Mouse (Mus musculus) limb, embryonic 14.5 days (tissue): ENCODE measurements around the gene Olfr732. TPM values are rescaled to one million over a fixed set of nuclear protein-coding genes. Genes with fewer than 3 reads are reported as not detected.

ENCODE experiments used
- ATAC-seq: fragments of 200-750 bp; cut with Nextera tagmentation; 2 replicates; pipeline ENCODE4 v1.8.0; 2017; ENCODE audit warnings: low read depth, moderate number of reproducible peaks, moderate TSS enrichment; ENCODE audit not compliant: low FRiP score
- DNase-seq: peaks from one replicate; pipeline ENCODE4 v3.0.0-alpha.2; 2015; ENCODE audit warnings: low spot score
- H3K27ac ChIP-seq: fragments of 300-500 bp; sonication (generic); replicated peaks from 2 replicates; pipeline ENCODE4 v1.5.1; 2014; ENCODE audit warnings: low read depth, mild to moderate bottlenecking, low read length, moderate library complexity, mixed read lengths
- H3K27me3 ChIP-seq: fragments of 300-500 bp; sonication (generic); 2 replicates; pipeline ENCODE4 v1.6.1; 2014; ENCODE audit warnings: low read length, mixed read lengths; ENCODE audit not compliant: control insufficient read depth, insufficient read depth
- H3K36me3 ChIP-seq: fragments of 300-500 bp; sonication (generic); 2 replicates; pipeline ENCODE4 v1.6.1; 2014; ENCODE audit warnings: mild to moderate bottlenecking, low read length, moderate library complexity, mixed read lengths; ENCODE audit not compliant: control insufficient read depth, insufficient read depth
- H3K4me1 ChIP-seq: fragments of 300-500 bp; sonication (generic); 2 replicates; pipeline ENCODE4 v1.6.1; 2014; ENCODE audit warnings: antibody characterized with exemption, low read length, mixed read lengths; ENCODE audit not compliant: control insufficient read depth, insufficient read depth
- H3K4me2 ChIP-seq: fragments of 300-500 bp; sonication (generic); replicated peaks from 2 replicates; pipeline ENCODE4 v1.6.1; 2014; ENCODE audit warnings: low read depth, mild to moderate bottlenecking, low read length, moderate library complexity; ENCODE audit not compliant: severe bottlenecking
- H3K4me3 ChIP-seq: fragments of 300-500 bp; sonication (generic); replicated peaks from 2 replicates; pipeline ENCODE4 v1.5.1; 2014; ENCODE audit warnings: low read length
- H3K9ac ChIP-seq: fragments of 300-500 bp; sonication (generic); 2 replicates; pipeline ENCODE4 v1.6.1; 2014; ENCODE audit warnings: mild to moderate bottlenecking, low read depth, low read length, moderate library complexity; ENCODE audit not compliant: severe bottlenecking
- H3K9me3 ChIP-seq: fragments of 300-500 bp; sonication (generic); 2 replicates; pipeline ENCODE4 v1.6.1; 2016; ENCODE audit warnings: low read length; ENCODE audit not compliant: control insufficient read depth
- POLR2A ChIP-seq: fragments of 200-500 bp; IDR thresholded peaks from 2 replicates; pipeline ENCODE4 v1.8.0; 2012; ENCODE audit warnings: inconsistent platforms, mild to moderate bottlenecking, moderate library complexity, borderline replicate concordance; ENCODE audit not compliant: insufficient read depth, insufficient read length; ENCODE audit errors: extremely low read depth
- WGBS: fragments of 180-500 bp; shearing (Covaris S2); extraction: QIAGEN DNeasy Blood & Tissue Kit; methylation state at CpG from one replicate; pipeline ENCODE4 v1.1.7; 2014; 5-methylcytosine and 5-hydroxymethylcytosine counted together
- polyA plus RNA-seq, 2 experiments: library from polyadenylated mRNA; depleted of rRNA in 1 of 2; stranded (reverse) in 1 of 2; unstranded in 1 of 2; fragments of >200 nt; fragmentation: Nextera tagmentation in 1 of 2; extraction: Ambion mirVana in 1 of 2; gene quantifications; 2 replicates each; pipeline versions ENCODE4 v1.2.1 to v1.2.3; 2012 to 2014

The Olfr732 gene
- not detected in 2 replicates for polyA plus RNA-seq (2012; rRNA removed)
- not detected in 2 replicates for polyA plus RNA-seq (2014; fragmentation: Nextera tagmentation; extraction: Ambion mirVana)

GRCm38 (mm10) chr14:50284106-50284505 lies at the start of gene Olfr732:
Gene Olfr732 (minus strand): TSS chr14:50284206.
- no peak within 1 kb of the TSS for H3K4me2 ChIP-seq
- ATAC-seq (no peak), DNase-seq (no peak)
- H3K27ac ChIP-seq, result no peak within 1 kb of the TSS
- H3K9ac ChIP-seq, result no peak within 1 kb of the TSS
- no peaks in the 10 kb centered on the region for H3K9me3 ChIP-seq
- no peak for TF ChIP-seq POLR2A
- H3K4me3 ChIP-seq, result no peak within 1 kb of the TSS
- no peaks in the 10 kb centered on the region for H3K27me3 ChIP-seq
- no peaks in the 10 kb centered on the region for H3K4me1 ChIP-seq
- WGBS, result 85% methylated on average over 1 of the region's 1 CpGs
- no peaks in the 10 kb centered on the region for H3K36me3 ChIP-seq

- H3K4me1 ChIP-seq, result no peaks in the 10 kb centered on the region
- no peak for ATAC-seq
- DNase-seq, result no peak
- H3K4me3 ChIP-seq, result no peak within 1 kb of the TSS
- TF ChIP-seq POLR2A, result no peak
- no peak within 1 kb of the TSS for H3K27ac ChIP-seq
- H3K9me3 ChIP-seq, result no peaks in the 10 kb centered on the region
- H3K27me3 ChIP-seq, result no peaks in the 10 kb centered on the region
- no peaks in the 10 kb centered on the region for H3K36me3 ChIP-seq
- 73% methylated on average over 1 of the region's 1 CpGs for WGBS
- no peak within 1 kb of the TSS for H3K9ac ChIP-seq
- H3K4me2 ChIP-seq, result no peak within 1 kb of the TSS
Measured at GRCm38 (mm10) chr14:50326661-50327060, 42.7 kb upstream of the Olfr732 start, which contains the start of gene Olfr734. Gene Olfr734 (minus strand): TSS chr14:50326761.

DNA sequence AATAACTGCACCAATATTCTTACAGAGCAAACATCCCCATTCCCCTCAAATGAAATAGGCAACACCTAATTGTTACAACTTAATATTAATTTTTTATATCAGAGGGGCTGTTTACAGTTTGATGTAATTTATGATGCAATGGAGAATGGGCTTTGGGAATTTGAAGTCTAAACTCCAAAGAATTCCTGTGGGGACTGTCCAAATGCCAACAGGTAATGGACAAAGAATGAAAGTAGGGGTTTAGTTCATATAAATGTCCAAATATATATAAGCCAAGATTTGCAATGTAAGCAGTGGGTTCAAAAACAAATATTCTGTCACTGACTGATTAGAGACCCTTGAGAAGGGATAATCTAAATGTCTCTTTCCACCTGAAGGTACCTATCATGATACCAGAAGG lies 17.4 kb upstream of the Olfr732 start, which contains the start of gene Olfr733:
TSS of gene Olfr733 (minus strand) at position 101 of the 400 bp plus-strand sequence.
- Histone ChIP-seq H3K4me3 (no peak within 1 kb of the TSS), H3K27ac (no peak within 1 kb of the TSS), H3K36me3 (no peaks in the 10 kb centered on the region), H3K27me3 (no peaks in the 10 kb centered on the region), H3K9me3 (no peaks in the 10 kb centered on the region), H3K4me2 (no peak within 1 kb of the TSS), H3K9ac (no peak within 1 kb of the TSS), H3K4me1 (no peaks in the 10 kb centered on the region)
- DNase-seq (no peak), ATAC-seq (no peak)
- no peak for TF ChIP-seq POLR2A

DNA sequence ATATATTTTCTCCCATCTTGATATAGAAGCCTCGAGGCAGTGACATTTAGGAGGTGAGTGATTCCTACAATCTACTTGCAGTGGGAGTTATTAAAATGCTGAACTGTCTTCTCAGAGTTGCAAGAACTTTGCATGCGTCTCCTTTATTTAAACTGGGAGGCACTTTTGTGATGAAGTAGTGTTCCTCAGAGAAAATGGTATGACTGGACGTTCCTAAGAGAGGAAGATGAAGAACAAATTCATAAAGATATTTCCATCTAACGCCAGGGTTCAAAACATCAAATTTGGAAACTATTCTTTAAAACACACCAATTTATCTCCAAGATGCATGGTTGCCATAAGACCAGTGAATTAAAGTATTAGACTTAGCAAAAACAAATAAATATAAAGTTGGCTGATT lies 42.2 kb downstream of the Olfr732 start, which contains the start of gene Olfr731:
TSS of gene Olfr731 (minus strand) at position 101 of the 400 bp plus-strand sequence.
- no peaks in the 10 kb centered on the region for H3K36me3 ChIP-seq
- DNase-seq, result no peak
- H3K9me3 ChIP-seq, result no peaks in the 10 kb centered on the region
- H3K27ac ChIP-seq, result no peak within 1 kb of the TSS
- no peak within 1 kb of the TSS for H3K4me3 ChIP-seq
- H3K27me3 ChIP-seq, result no peaks in the 10 kb centered on the region
- TF ChIP-seq POLR2A, result no peak
- ATAC-seq, result no peak
- H3K4me2 ChIP-seq, result no peak within 1 kb of the TSS
- H3K4me1 ChIP-seq, result no peaks in the 10 kb centered on the region
- no peak within 1 kb of the TSS for H3K9ac ChIP-seq
- 77% methylated on average over 4 of the region's 4 CpGs for WGBS

Other genes starting within 250 kb of the Olfr732 start
- gene Olfr725, start 243.8 kb downstream of the Olfr732 start, polyA plus RNA-seq (2012; rRNA removed), result not detected in 2 replicates
- not detected in 2 replicates for gene Olfr725, start 243.8 kb downstream of the Olfr732 start, polyA plus RNA-seq (2014; fragmentation: Nextera tagmentation; extraction: Ambion mirVana)
- not detected in 2 replicates for gene Olfr726, start 193.3 kb downstream of the Olfr732 start, polyA plus RNA-seq (2012; rRNA removed)
- gene Olfr726, start 193.3 kb downstream of the Olfr732 start, polyA plus RNA-seq (2014; fragmentation: Nextera tagmentation; extraction: Ambion mirVana), result not detected in 2 replicates
- not detected in 2 replicates for gene Olfr727, start 161.0 kb downstream of the Olfr732 start, polyA plus RNA-seq (2012; rRNA removed)
- gene Olfr727, start 161.0 kb downstream of the Olfr732 start, polyA plus RNA-seq (2014; fragmentation: Nextera tagmentation; extraction: Ambion mirVana), result not detected in 2 replicates
- gene Olfr728, start 141.5 kb downstream of the Olfr732 start, polyA plus RNA-seq (2012; rRNA removed), result not detected in 2 replicates
- gene Olfr728, start 141.5 kb downstream of the Olfr732 start, polyA plus RNA-seq (2014; fragmentation: Nextera tagmentation; extraction: Ambion mirVana), result not detected in 2 replicates
- not detected in 2 replicates for gene Olfr729, start 131.3 kb downstream of the Olfr732 start, polyA plus RNA-seq (2012; rRNA removed)
- not detected in 2 replicates for gene Olfr729, start 131.3 kb downstream of the Olfr732 start, polyA plus RNA-seq (2014; fragmentation: Nextera tagmentation; extraction: Ambion mirVana)
- not detected in 2 replicates for gene Olfr730, start 96.0 kb downstream of the Olfr732 start, polyA plus RNA-seq (2012; rRNA removed)
- gene Olfr730, start 96.0 kb downstream of the Olfr732 start, polyA plus RNA-seq (2014; fragmentation: Nextera tagmentation; extraction: Ambion mirVana), result not detected in 2 replicates
- gene Olfr731, start 42.3 kb downstream of the Olfr732 start, polyA plus RNA-seq (2012; rRNA removed), result not detected in 2 replicates
- gene Olfr731, start 42.3 kb downstream of the Olfr732 start, polyA plus RNA-seq (2014; fragmentation: Nextera tagmentation; extraction: Ambion mirVana), result not detected in 2 replicates
- 0.12 TPM in 1 of 2 replicates, not detected in the other for gene Olfr733, start 17.3 kb upstream of the Olfr732 start, polyA plus RNA-seq (2012; rRNA removed)
- gene Olfr733, start 17.3 kb upstream of the Olfr732 start, polyA plus RNA-seq (2014; fragmentation: Nextera tagmentation; extraction: Ambion mirVana), result not detected in 2 replicates
- gene Olfr734, start 42.6 kb upstream of the Olfr732 start, polyA plus RNA-seq (2012; rRNA removed), result not detected in 2 replicates
- not detected in 2 replicates for gene Olfr734, start 42.6 kb upstream of the Olfr732 start, polyA plus RNA-seq (2014; fragmentation: Nextera tagmentation; extraction: Ambion mirVana)
- not detected in 2 replicates for gene Olfr735, start 64.7 kb upstream of the Olfr732 start, polyA plus RNA-seq (2012; rRNA removed)
- gene Olfr735, start 64.7 kb upstream of the Olfr732 start, polyA plus RNA-seq (2014; fragmentation: Nextera tagmentation; extraction: Ambion mirVana), result not detected in 2 replicates
- 0.04 TPM in 2 replicates for gene Tlr11, start 73.7 kb upstream of the Olfr732 start, polyA plus RNA-seq (2012; rRNA removed)
- not detected in 2 replicates for gene Tlr11, start 73.7 kb upstream of the Olfr732 start, polyA plus RNA-seq (2014; fragmentation: Nextera tagmentation; extraction: Ambion mirVana)
- not detected in 2 replicates for gene Olfr736, start 97.0 kb upstream of the Olfr732 start, polyA plus RNA-seq (2012; rRNA removed)
- gene Olfr736, start 97.0 kb upstream of the Olfr732 start, polyA plus RNA-seq (2014; fragmentation: Nextera tagmentation; extraction: Ambion mirVana), result not detected in 2 replicates
- not detected in 2 replicates for gene Olfr738, start 123.4 kb upstream of the Olfr732 start, polyA plus RNA-seq (2012; rRNA removed)
- gene Olfr738, start 123.4 kb upstream of the Olfr732 start, polyA plus RNA-seq (2014; fragmentation: Nextera tagmentation; extraction: Ambion mirVana), result not detected in 2 replicates
- not detected in 2 replicates for gene Olfr739, start 134.4 kb upstream of the Olfr732 start, polyA plus RNA-seq (2012; rRNA removed)
- gene Olfr739, start 134.4 kb upstream of the Olfr732 start, polyA plus RNA-seq (2014; fragmentation: Nextera tagmentation; extraction: Ambion mirVana), result not detected in 2 replicates
- not detected in 2 replicates for gene Olfr740, start 161.3 kb upstream of the Olfr732 start, polyA plus RNA-seq (2012; rRNA removed)
- not detected in 2 replicates for gene Olfr740, start 161.3 kb upstream of the Olfr732 start, polyA plus RNA-seq (2014; fragmentation: Nextera tagmentation; extraction: Ambion mirVana)
- gene Olfr741, start 188.5 kb upstream of the Olfr732 start, polyA plus RNA-seq (2012; rRNA removed), result not detected in 2 replicates
- not detected in 2 replicates for gene Olfr741, start 188.5 kb upstream of the Olfr732 start, polyA plus RNA-seq (2014; fragmentation: Nextera tagmentation; extraction: Ambion mirVana)
- gene Olfr742, start 219.4 kb upstream of the Olfr732 start, polyA plus RNA-seq (2012; rRNA removed), result not detected in 2 replicates
- not detected in 2 replicates for gene Olfr742, start 219.4 kb upstream of the Olfr732 start, polyA plus RNA-seq (2014; fragmentation: Nextera tagmentation; extraction: Ambion mirVana)
- gene Olfr743, start 237.6 kb upstream of the Olfr732 start, polyA plus RNA-seq (2012; rRNA removed), result not detected in 2 replicates
- not detected in 2 replicates for gene Olfr743, start 237.6 kb upstream of the Olfr732 start, polyA plus RNA-seq (2014; fragmentation: Nextera tagmentation; extraction: Ambion mirVana)